Mouse (Mus musculus) testis, adult 2 months (tissue): ENCODE measurements around the gene Adgre1.

ENCODE experiments used
- CTCF ChIP-seq: fragments of 200-500 bp; IDR thresholded peaks from 2 replicates; pipeline ENCODE4 v1.5.1; 2012; ENCODE audit warnings: low read depth, mild to moderate bottlenecking, inconsistent platforms, low read length, moderate library complexity; ENCODE audit not compliant: control insufficient read depth, insufficient read depth, insufficient replicate concordance
- POLR2A ChIP-seq: fragments of 200-500 bp; IDR thresholded peaks from 2 replicates; pipeline ENCODE4 v1.6.1; 2012; ENCODE audit warnings: low read depth, mild to moderate bottlenecking, inconsistent platforms, low read length, moderate library complexity; ENCODE audit not compliant: control insufficient read depth

GRCm38 (mm10) chr17:57350212-57350611, 8.3 kb upstream of the Adgre1 start:
- TF ChIP-seq CTCF: no peak
- TF ChIP-seq POLR2A: no peak
